Mouse (Mus musculus): ENCODE results near the gene Tssk2. TPM values are rescaled to one million over a fixed set of nuclear protein-coding genes. Genes with fewer than 3 reads are reported as not detected.

Tssk2 gene
- polyA plus RNA-seq, 1 experiment from 2014 or later = not detected

DNA sequence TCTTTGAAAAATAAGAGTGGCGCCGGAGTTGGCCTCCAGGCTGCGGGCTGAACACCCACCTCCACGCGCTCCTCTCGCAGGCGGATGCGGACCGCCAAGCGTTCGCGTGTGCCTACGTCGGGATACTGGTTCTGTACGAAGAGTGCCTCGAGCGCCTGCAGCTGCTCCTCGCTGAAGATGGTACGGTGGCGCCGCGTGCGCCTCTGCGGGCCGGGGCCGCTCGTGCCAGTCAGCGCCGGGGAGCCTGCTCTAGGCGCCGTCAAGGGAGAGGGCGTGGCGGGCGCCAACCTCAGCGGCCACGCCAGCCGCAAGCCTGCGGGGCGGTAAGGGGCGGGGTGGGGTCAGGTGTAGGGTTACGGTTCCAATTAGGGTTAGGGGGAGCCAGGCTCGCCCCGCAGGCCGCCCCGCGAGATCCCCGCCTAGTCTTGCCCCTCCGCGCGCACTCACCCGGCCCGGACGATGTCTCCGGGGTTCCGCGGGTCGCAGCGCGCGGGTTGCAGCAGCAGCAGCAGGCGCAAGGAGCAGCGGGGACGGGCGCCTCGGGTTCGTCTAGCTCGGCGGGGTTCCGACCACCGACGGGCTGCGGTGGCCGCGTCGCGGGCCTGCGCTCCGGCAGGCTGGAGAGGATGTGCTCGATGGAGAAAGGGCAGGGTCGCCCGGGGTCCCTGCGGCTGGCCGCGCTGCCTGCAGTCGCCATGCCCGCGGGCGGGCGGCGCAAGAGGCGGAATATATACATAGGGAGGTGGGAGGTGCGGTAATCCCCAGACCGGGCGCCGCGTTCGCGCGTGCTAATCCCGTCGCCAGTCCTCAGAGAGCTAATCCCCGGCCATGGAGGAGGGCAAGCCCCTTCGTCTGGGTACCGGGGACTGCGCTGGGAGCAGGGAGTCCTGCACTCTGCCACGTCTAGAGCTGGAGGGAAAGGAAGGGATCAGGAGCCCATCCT lies 16.1 kb downstream of the Tssk2 start, which contains the start of gene Gsc2:
Gsc2 (minus strand) TSS at position 753 of the 943 bp plus-strand sequence.
- H3K9ac ChIP-seq (replicated peaks) = peak within 1 kb of the TSS; percentile 26; the same call in 1 of the 2 replicates
- peaks cover 69% of the 10 kb centered on the region for H3K27me3 ChIP-seq
- no peak within 1 kb of the TSS for H3K27ac ChIP-seq (replicated peaks)
- H3K4me2 ChIP-seq (replicated peaks) = peak within 1 kb of the TSS; percentile 54
- WGBS = under 1% methylated on average over 103 of the region's 106 CpGs
- ATAC-seq (ENCODE audit: low FRiP score, low read depth) = no peak
- H3K4me3 ChIP-seq = peak within 1 kb of the TSS; percentile 36
- H3K4me1 ChIP-seq = peaks cover 22% of the 10 kb centered on the region
- H3K9me3 ChIP-seq = no peaks in the 10 kb centered on the region
- no peaks in the 10 kb centered on the region for H3K36me3 ChIP-seq

DNA sequence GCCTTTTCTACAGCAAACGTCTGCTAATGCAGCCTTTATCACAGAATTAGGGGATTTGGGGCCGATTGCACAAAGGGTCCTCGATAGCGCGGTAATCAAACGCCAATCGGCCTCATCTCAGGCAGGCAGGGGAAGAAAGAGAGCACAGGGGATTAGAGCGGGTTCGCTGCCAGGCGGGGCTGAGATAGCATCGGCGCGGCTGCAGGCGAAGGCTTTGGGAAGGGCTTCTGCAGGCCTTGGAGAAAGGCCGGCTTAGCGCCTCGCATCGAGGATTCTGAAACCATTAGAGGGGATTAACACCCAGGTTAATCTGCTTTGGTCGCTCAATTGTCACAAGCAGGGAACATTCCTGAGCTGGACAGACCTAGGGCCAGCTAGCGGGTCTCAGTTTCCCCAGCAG lies 22.1 kb downstream of the Tssk2 start:
- Histone ChIP-seq H3K36me3 (peaks cover 14% of the 10 kb centered on the region), H3K4me1 (peaks cover 27% of the 10 kb centered on the region), H3K9ac (replicated peaks) (peak overlapping the region; percentile 86), H3K27me3 (peaks cover 48% of the 10 kb centered on the region), H3K27ac (replicated peaks) (peak overlapping the region; percentile 81), H3K4me2 (replicated peaks) (peak overlapping the region; percentile 98), H3K9me3 (no peaks in the 10 kb centered on the region), H3K4me3 (0 out of 2 replicates have a peak overlapping the region, but pooled peaks have one; percentile 58)
- ATAC-seq (ENCODE audit: low FRiP score, low read depth) = no peak
- WGBS = 1% methylated on average over 20 of the region's 20 CpGs

DNA sequence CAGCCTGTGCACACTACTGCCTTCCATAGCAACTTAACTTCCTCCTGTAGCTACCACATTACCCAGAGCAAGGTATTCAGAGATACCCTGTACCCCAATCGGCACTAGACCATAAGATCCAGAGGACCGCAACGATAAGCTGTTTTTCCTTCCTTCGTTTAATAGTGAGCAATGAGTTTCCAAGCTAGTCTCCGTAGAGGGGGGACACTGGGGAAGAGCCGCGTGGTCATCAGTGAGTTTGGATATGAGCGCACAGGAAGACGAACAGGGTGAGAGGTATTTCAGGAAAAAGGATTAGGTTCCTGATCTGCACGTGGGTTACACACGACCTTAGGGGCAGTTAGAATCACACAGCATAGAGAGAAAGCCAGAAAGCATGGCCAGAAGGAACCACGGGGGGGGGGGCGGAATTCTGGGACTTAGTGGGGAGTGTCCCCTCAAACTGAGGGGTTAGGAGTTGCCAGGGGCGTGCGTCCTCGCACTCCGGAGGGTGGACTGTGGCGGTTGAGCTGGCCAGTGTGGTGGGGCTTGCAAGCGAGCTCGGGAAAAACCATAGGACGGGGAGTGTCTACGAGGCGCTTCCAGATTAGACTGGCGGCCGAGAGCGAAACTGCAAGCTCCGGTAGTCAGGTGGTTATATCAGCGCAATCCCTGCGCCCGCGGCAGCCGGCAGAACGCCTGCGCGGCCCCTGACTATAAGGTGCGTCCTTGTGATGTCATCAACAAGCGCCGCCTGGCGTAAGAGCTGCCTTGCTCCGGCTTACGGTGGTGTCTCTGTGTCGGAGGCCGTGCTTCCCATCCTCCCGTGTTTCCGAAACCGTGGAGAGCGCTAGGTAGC lies 23.1 kb downstream of the Tssk2 start:
- WGBS = 2% methylated on average over 47 of the region's 47 CpGs
- Histone ChIP-seq H3K27me3 (peaks cover 48% of the 10 kb centered on the region), H3K4me3 (peak overlapping the region; percentile 58), H3K36me3 (peaks cover 23% of the 10 kb centered on the region), H3K4me2 (replicated peaks) (peak overlapping the region; percentile 98), H3K27ac (replicated peaks) (peak overlapping the region; percentile 81), H3K4me1 (peaks cover 32% of the 10 kb centered on the region), H3K9ac (replicated peaks) (peak overlapping the region; percentile 86), H3K9me3 (no peaks in the 10 kb centered on the region)
- peak; percentile 93 for ATAC-seq (ENCODE audit: low FRiP score, low read depth)

DNA sequence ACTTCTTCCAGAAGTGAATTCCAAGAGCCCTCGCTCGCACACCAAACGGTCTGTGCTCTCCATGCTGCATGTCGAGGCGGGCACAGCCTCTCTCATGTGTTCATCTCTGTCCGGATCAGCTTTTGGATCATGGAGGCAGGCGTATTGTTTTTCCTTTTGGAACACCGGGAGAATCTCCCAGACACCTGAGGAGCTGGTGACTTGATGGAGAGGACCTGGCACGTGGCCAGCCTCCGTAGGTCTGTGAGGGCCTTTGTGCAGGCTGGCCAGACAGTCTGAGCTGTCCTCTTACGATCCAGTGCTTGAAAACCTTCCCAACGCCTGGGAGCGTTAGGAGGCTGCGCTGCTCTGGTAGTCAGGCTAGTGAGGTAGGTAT lies 23.7 kb downstream of the Tssk2 start:
- under 1% methylated on average over 14 of the region's 14 CpGs for WGBS
- H3K27ac ChIP-seq (replicated peaks) = peak overlapping the region; percentile 68
- peak overlapping the region; percentile 86 for H3K9ac ChIP-seq (replicated peaks)
- H3K4me3 ChIP-seq = peak overlapping the region; percentile 58
- H3K4me2 ChIP-seq (replicated peaks) = peak overlapping the region; percentile 98
- H3K36me3 ChIP-seq = peaks cover 23% of the 10 kb centered on the region
- peak; percentile 13 for ATAC-seq (ENCODE audit: low FRiP score, low read depth)
- peaks cover 47% of the 10 kb centered on the region for H3K27me3 ChIP-seq
- H3K4me1 ChIP-seq = peaks cover 38% of the 10 kb centered on the region
- no peaks in the 10 kb centered on the region for H3K9me3 ChIP-seq

DNA sequence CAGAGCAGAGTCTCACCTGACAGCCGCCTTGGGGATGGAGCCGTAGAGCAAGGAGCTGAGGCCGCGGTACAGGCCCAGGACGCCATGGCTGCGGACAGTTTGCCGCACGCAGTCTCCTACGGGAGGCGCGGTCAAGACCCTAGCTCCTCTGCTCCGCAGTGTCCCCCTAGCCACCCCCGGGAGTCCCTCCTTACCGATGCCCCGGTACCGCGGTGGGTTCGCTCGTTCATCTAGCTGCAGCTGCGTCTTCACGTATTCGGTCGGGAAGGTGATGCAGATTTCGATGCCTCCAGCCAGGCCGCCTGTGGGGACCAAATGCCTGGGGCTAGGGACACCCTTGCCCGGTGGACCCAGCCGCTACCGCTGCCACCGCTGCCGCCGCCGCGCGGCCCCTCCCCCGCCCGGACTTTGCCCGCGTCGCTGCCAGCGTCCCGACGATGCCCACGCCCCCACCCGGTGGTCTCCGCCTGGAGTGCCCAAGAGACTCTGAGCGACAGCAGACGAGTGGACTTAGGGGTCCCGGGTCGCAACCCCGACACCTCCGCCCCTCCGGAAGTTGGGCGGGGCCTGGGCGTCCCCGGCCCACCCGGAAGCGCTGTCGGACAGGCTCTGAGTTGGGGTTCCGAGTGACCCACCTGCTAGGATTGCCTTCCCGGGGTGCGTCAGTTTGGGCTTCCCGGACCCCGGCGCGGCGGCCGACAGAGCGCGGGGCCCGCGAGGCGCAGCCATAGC lies 29.1 kb downstream of the Tssk2 start:
- Histone ChIP-seq H3K4me1 (peaks cover 38% of the 10 kb centered on the region), H3K9ac (replicated peaks) (peak overlapping the region; percentile 87), H3K27me3 (peaks cover 29% of the 10 kb centered on the region), H3K9me3 (no peaks in the 10 kb centered on the region), H3K4me2 (replicated peaks) (peak overlapping the region; percentile 90), H3K4me3 (peak overlapping the region; percentile 87), H3K36me3 (peaks cover 23% of the 10 kb centered on the region), H3K27ac (replicated peaks) (peak overlapping the region; percentile 88)
- 1% methylated on average over 72 of the region's 72 CpGs for WGBS
- peak; percentile 55 for ATAC-seq (ENCODE audit: low FRiP score, low read depth)

DNA sequence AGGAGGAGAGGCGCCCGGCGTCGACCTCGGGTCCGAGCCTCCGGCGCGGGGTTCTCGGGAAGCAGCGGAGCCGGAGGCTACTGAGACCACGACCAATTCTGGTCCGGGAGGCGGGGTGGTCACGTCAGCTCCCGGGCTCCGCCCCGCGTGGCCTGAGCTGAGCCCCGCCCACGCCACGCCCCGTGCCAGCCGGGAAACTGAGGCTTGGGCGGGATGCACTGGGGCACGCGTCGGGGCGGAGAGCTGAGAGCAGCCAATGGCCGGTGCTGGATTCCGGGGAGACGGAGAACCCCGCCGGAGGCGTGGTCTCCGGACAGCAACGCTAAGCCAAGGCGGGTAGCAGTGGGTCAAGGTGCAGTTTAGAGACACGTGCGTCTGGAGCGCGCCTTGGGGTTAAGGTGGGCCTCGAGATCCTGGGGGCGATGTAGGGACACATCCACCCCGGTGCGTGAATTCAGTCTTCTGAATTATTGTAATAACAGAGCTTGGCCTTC lies 29.7 kb downstream of the Tssk2 start, which contains the start of gene Slc25a1:
Slc25a1 (minus strand) TSS at position 133 of the 494 bp plus-strand sequence.
- H3K4me2 ChIP-seq (replicated peaks) = peak within 1 kb of the TSS; percentile 90
- H3K27ac ChIP-seq (replicated peaks) = peak within 1 kb of the TSS; percentile 88
- H3K4me3 ChIP-seq = peak within 1 kb of the TSS; percentile 87
- peak within 1 kb of the TSS; percentile 87 for H3K9ac ChIP-seq (replicated peaks)
- no peaks in the 10 kb centered on the region for H3K9me3 ChIP-seq
- H3K4me1 ChIP-seq = peaks cover 32% of the 10 kb centered on the region
- peak; percentile 84 for ATAC-seq (ENCODE audit: low FRiP score, low read depth)
- peaks cover 23% of the 10 kb centered on the region for H3K36me3 ChIP-seq
- WGBS = 0% methylated on average over 47 of the region's 47 CpGs
- H3K27me3 ChIP-seq = peaks cover 32% of the 10 kb centered on the region

DNA sequence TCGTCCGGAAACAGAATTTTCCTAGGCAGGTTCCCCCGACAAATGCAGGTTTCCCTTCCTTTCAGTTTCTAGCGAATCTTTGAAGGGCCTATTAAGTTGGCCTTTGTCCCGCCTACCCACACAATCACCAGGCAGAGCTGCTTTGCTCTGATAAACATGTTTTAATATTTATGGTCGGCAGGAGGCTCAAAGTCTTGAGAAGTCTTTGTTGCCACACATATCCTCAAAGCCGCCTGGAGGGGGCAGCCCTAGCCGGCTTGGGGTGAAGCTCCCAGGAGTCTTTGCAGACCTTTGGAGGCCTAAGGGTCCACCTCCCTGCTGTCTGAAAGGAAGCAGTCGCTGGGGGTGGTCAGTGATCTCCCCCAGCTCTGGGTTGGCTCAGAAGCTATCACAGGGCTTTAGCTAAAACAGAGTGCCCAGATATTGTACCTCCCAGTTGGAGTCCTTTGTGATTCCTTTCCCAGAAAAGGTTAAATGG lies 30.2 kb downstream of the Tssk2 start:
- Histone ChIP-seq H3K27me3 (peaks cover 37% of the 10 kb centered on the region), H3K4me2 (replicated peaks) (peak overlapping the region; percentile 90), H3K4me1 (peaks cover 31% of the 10 kb centered on the region), H3K36me3 (peaks cover 23% of the 10 kb centered on the region), H3K9ac (replicated peaks) (peak overlapping the region; percentile 87), H3K4me3 (peak overlapping the region; percentile 87), H3K9me3 (no peaks in the 10 kb centered on the region), H3K27ac (replicated peaks) (peak overlapping the region; percentile 88)
- WGBS = 0% methylated on average over 9 of the region's 9 CpGs
- peak; percentile 50 for ATAC-seq (ENCODE audit: low FRiP score, low read depth)

DNA sequence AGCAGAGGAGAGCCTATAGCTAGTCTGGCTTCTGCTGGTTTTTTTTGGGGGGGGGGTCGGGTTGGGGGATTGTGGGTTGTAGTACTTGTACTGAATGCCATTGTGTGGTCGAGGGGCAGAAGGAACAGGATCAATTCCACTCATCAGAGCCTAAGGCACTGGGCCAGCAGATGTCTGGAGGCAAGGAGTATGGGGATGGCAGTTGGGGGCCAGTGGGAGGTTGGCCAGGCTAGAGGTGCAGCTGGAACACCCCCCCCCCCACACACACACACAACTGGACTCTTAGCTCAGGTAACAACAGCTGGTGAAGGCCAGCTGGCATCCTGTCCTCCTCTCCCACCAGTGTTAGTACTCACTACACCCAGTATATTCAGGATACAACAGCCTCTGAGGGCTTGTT lies 30.8 kb downstream of the Tssk2 start:
- ATAC-seq (ENCODE audit: low FRiP score, low read depth) = peak; percentile 28
- peaks cover 22% of the 10 kb centered on the region for H3K36me3 ChIP-seq
- peak overlapping the region; percentile 88 for H3K27ac ChIP-seq (replicated peaks)
- peaks cover 42% of the 10 kb centered on the region for H3K27me3 ChIP-seq
- peaks cover 31% of the 10 kb centered on the region for H3K4me1 ChIP-seq
- 0% methylated on average over 2 of the region's 2 CpGs for WGBS
- H3K9ac ChIP-seq (replicated peaks) = no peak overlapping the region
- H3K9me3 ChIP-seq = no peaks in the 10 kb centered on the region
- H3K4me2 ChIP-seq (replicated peaks) = peak overlapping the region; percentile 90; the same call in 1 of the 2 replicates
- H3K4me3 ChIP-seq = no peak overlapping the region

DNA sequence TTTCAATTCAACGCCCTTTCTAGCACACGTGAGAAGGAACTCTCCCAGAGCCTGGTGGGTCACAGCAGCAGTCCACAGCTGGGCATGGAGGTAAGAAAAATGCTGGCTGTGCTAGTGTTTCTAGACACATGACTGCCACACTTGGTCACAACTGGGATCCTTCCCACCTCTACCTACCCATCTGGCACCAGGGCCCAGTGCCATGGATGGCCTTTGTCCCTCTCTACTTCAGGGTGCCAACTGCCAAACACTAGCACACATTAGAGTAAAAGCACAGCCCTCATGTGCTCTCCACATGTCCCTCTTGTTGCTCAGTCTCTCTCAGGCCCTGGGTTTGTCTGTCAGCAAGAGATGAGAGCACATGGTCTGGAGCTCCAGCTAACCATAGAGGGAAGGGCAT lies 31.2 kb downstream of the Tssk2 start:
- 66% methylated on average over 2 of the region's 2 CpGs for WGBS
- ATAC-seq (ENCODE audit: low FRiP score, low read depth) = no peak
- H3K27ac ChIP-seq (replicated peaks) = peak overlapping the region; percentile 88

DNA sequence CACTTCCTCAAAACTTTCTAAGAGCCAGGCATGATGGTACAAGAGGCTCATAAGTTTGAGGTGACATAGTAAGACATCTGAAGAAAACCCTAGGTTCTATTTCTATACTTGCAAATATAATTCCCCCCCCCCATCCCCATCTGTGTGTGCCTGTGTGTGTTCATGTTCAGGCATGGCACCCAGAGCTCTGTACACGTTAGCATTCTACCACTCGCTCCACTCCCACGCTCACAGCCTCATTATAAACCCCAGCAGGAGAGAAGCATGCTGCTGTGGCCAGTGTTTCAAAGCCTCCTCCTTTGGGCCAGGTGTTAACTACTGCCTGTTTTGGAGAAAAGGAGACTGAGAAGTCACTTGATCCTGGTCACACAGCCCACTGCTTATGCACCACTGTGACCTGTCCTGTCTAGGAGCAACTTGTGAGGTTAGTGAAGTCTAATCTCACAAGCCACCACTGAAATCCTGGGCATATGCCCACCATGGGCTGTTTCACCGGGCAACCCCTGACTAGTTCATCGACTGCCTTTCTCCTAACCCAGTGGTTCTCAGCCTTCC lies 33.5 kb downstream of the Tssk2 start:
- Histone ChIP-seq H3K9ac (replicated peaks) (no peak overlapping the region), H3K9me3 (no peaks in the 10 kb centered on the region), H3K36me3 (no peaks in the 10 kb centered on the region), H3K4me3 (no peak overlapping the region), H3K4me2 (replicated peaks) (no peak overlapping the region), H3K27me3 (peaks cover 38% of the 10 kb centered on the region), H3K4me1 (peaks cover 21% of the 10 kb centered on the region), H3K27ac (replicated peaks) (no peak overlapping the region)
- 80% methylated on average over 5 of the region's 5 CpGs for WGBS
- no peak for ATAC-seq (ENCODE audit: low FRiP score, low read depth)

More for the DNA sequence above, 31.2 kb downstream of the Tssk2 start:
- Histone ChIP-seq H3K36me3 (peaks cover 18% of the 10 kb centered on the region), H3K9ac (replicated peaks) (no peak overlapping the region), H3K4me3 (no peak overlapping the region), H3K4me2 (replicated peaks) (no peak overlapping the region), H3K4me1 (peaks cover 31% of the 10 kb centered on the region), H3K9me3 (no peaks in the 10 kb centered on the region), H3K27me3 (peaks cover 44% of the 10 kb centered on the region)

Measured in midbrain, embryonic 12.5 days (tissue).